Mouse (Mus musculus): Measurements from ENCODE around the gene Fkrp. TPM values are rescaled to one million over a fixed set of nuclear protein-coding genes. Genes with fewer than 3 reads are reported as not detected.

The Fkrp gene
- total and polyA plus RNA-seq, 3 experiments: 40.3 to 52.8 (median 49.5) TPM

DNA sequence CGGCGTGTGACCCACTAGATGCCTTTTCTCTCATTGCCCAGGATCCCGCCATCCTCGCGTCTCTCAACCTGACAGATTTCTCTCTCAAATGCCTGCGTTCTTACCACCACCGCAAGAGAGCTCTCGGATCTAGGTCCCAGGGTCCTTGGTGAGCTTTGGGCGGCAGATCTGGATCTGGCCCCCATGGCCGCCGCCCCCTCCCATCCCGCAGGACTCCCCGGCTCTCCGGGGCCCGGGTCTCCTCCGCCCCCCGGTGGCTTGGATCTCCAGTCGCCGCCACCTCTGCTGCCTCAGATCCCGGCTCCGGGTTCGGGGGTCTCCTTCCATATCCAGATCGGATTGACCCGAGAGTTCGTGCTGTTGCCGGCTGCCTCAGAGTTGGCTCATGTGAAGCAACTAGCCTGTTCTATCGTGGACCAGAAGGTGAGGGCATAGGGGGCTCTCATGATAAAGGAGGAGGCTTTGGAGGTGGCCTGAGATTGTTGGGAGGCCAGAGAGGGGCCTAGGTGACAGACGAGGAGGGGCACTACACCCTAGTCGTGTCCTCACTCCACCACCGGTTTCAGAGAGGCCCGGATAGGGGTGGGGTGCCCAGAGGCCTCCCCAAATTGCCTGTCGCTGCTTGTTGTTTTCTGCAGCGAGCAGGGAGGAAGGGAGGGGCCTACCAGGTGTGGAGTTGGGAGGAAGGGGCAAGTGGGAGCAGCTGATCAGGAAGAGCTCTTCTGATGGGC, 27.1 kb upstream of the Fkrp start:
- no peaks in the 10 kb centered on the region for H3K27me3 ChIP-seq (ENCODE audit: control insufficient read depth, insufficient read depth, low read length)
- WGBS: 5% methylated on average over 33 of the region's 33 CpGs
- peak overlapping the region; percentile 99 for H3K27ac ChIP-seq
- peaks cover 3% of the 10 kb centered on the region; the same call in 1 of the 2 replicates for H3K36me3 ChIP-seq (ENCODE audit: control insufficient read depth, insufficient read depth, low read length)
- peak overlapping the region; percentile 62 for H3K4me3 ChIP-seq
- H3K4me1 ChIP-seq (ENCODE audit: control insufficient read depth, insufficient read depth, low read length): peaks cover 9% of the 10 kb centered on the region
- peak overlapping the region; percentile 80 for H3K9ac ChIP-seq (ENCODE audit: low read depth, low read length)
- intact Hi-C loops (cut with DNase I): loop anchor here (2.0 kb wide), 2 partner anchors 17 to 215 kb away; no protein-coding TSS in a partner anchor
- TF ChIP-seq POLR2A (IDR thresholded peaks at IDR 0.05; ENCODE audit: insufficient read depth, low read depth, low read length) (peak; percentile 65; the same call in 1 of the 2 replicates), CTCF (IDR thresholded peaks at IDR 0.05) (no peak)
- DNase-seq: peak; percentile 76 to 78
- H3K79me2 ChIP-seq (replicated peaks; ENCODE audit: control insufficient read depth, insufficient read depth, low read length): no peaks in the 10 kb centered on the region

DNA sequence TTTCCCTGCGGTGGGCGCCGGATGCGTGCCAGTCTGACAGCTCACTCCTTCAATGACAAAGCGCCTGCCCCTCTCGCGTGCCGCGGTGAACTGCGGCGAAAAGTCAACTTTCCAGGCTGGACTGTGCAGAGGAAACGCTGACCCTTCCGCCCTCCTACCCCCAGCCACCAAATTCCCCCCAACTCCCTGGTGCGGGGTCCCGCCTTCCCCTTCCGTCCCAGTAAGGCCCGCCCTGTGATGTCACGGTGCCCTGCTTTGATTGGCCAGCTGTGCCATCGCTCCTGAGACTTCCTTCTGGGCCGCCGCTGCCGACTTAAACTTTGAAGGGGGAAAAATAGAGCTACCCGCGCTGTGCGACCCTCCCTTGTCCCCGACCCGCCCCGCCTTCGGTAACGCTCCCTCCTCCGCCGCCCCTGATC, 26.1 kb upstream of the Fkrp start, which contains the start of gene Prkd2:
TSS of gene Prkd2 (plus strand) at position 258 of the 419 bp plus-strand sequence.
- peak within 1 kb of the TSS; percentile 62 for H3K4me3 ChIP-seq

DNA sequence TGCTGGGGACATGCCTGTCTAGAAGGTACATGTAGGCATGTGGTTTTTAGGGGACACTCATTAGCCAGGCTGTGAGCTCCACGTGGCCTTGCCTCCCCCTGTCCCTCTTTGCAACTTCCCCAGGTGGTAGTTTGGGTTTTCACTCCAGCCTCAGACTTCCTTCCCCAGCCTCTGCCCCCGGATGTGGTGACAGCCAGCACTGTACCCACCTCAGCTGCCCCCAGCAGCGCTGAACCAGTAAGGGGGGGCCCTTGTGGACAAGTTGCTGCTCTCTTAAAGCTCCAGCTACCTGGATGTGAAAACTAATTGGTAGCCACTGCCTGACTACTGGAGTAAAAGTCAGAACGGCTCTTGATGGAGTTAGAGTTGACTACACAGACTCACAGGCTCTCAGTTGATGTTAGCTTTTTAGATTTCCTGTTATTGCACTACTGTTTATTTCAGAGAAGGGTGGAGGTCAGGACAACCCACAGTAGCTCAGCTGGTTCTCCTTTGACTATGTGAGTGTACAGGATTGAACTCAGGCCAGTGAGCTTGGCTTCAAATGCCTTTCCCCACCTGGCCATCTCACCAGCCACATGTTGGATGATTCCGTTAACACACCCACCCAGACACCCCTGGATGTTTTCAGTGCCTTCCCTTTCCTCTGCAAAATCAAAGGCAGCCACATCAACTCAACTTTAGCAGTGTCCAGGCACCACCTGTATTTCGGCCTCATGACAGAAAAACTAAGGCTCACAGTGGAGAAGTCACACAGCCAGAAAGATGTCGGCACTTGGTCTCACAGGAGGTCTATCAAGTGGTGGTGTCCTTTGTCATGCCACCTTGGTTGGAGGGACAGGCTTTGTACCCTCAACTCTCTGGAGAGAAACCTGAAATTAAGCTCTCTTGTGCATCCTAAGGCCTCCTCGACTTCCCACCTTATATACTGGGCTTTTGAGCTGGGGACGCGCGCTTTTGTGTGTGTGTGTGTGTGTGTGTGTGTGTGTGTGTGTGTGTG, 25.3 kb upstream of the Fkrp start:
- Histone ChIP-seq H3K9ac (ENCODE audit: low read depth, low read length) (peak overlapping the region; percentile 85), H3K79me2 (replicated peaks; ENCODE audit: control insufficient read depth, insufficient read depth, low read length) (no peaks in the 10 kb centered on the region), H3K27ac (peak overlapping the region; percentile 51), H3K27me3 (ENCODE audit: control insufficient read depth, insufficient read depth, low read length) (no peaks in the 10 kb centered on the region), H3K4me1 (ENCODE audit: control insufficient read depth, insufficient read depth, low read length) (peaks cover 8% of the 10 kb centered on the region), H3K4me3 (0 out of 2 replicates have a peak overlapping the region, but pooled peaks have one; percentile 16), H3K36me3 (ENCODE audit: control insufficient read depth, insufficient read depth, low read length) (no peaks in the 10 kb centered on the region)
- intact Hi-C loops (cut with DNase I): loop anchor here (2.0 kb wide), 1 partner anchor 15 kb away; no protein-coding TSS in a partner anchor
- 25% methylated on average over 11 of the region's 11 CpGs for WGBS
- DNase-seq: peak in 1 of 2 experiments; percentile 68
- no peak for TF ChIP-seq POLR2A (IDR thresholded peaks at IDR 0.05; ENCODE audit: insufficient read depth, low read depth, low read length)
- no peak for TF ChIP-seq EP300 (IDR thresholded peaks at IDR 0.05; ENCODE audit: insufficient read depth, low read depth, low read length)
- no peak for TF ChIP-seq CTCF (IDR thresholded peaks at IDR 0.05)

More for the DNA sequence above, 26.1 kb upstream of the Fkrp start, which contains the start of gene Prkd2:
- H3K27me3 ChIP-seq (ENCODE audit: control insufficient read depth, insufficient read depth, low read length): no peaks in the 10 kb centered on the region
- H3K36me3 ChIP-seq (ENCODE audit: control insufficient read depth, insufficient read depth, low read length): no peaks in the 10 kb centered on the region
- WGBS: 1% methylated on average over 32 of the region's 32 CpGs
- H3K4me1 ChIP-seq (ENCODE audit: control insufficient read depth, insufficient read depth, low read length): peaks cover 9% of the 10 kb centered on the region
- peak; percentile 95 to 98 for DNase-seq
- no peaks in the 10 kb centered on the region for H3K79me2 ChIP-seq (replicated peaks; ENCODE audit: control insufficient read depth, insufficient read depth, low read length)
- TF ChIP-seq EP300 (IDR thresholded peaks at IDR 0.05; ENCODE audit: insufficient read depth, low read depth, low read length) (no peak), POLR2A (IDR thresholded peaks at IDR 0.05; ENCODE audit: insufficient read depth, low read depth, low read length) (peak; percentile 80; the same call in 1 of the 2 replicates), CTCF (IDR thresholded peaks at IDR 0.05) (no peak)
- intact Hi-C loops (cut with DNase I): loop anchor here (2.0 kb wide), 1 partner anchor 16 kb away; no protein-coding TSS in a partner anchor
- H3K9ac ChIP-seq (ENCODE audit: low read depth, low read length): peak within 1 kb of the TSS; percentile 85
- H3K27ac ChIP-seq: peak within 1 kb of the TSS; percentile 99

DNA sequence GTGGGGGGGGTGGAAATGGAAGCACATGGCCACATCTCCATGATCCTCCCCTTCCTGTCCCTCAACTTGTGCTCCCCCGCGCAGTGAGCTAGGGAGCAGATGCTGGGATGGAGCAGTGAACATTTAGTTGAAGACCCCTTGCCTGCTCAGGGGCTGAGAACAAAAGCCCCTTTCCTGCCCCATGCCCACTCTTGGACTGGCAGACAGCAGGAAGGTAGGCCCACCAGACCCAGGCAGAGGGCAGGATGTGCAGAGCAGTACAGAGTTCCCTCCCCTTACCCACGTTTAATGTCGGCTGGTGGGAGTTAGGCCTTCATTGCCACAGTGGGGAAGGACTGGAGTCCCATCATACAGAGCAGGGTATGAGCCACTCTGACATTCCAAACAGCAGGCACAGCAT, 24.5 kb upstream of the Fkrp start:
- no peak for TF ChIP-seq CTCF (IDR thresholded peaks at IDR 0.05)
- TF ChIP-seq EP300 (IDR thresholded peaks at IDR 0.05; ENCODE audit: insufficient read depth, low read depth, low read length): no peak
- no peak for TF ChIP-seq POLR2A (IDR thresholded peaks at IDR 0.05; ENCODE audit: insufficient read depth, low read depth, low read length)
- Histone ChIP-seq H3K79me2 (replicated peaks; ENCODE audit: control insufficient read depth, insufficient read depth, low read length) (no peaks in the 10 kb centered on the region), H3K4me3 (no peak overlapping the region), H3K4me1 (ENCODE audit: control insufficient read depth, insufficient read depth, low read length) (peaks cover 8% of the 10 kb centered on the region), H3K36me3 (ENCODE audit: control insufficient read depth, insufficient read depth, low read length) (no peaks in the 10 kb centered on the region), H3K27me3 (ENCODE audit: control insufficient read depth, insufficient read depth, low read length) (no peaks in the 10 kb centered on the region), H3K27ac (peak overlapping the region; percentile 51; the same call in 1 of the 2 replicates), H3K9ac (ENCODE audit: low read depth, low read length) (no peak overlapping the region)
- 49% methylated on average over 4 of the region's 4 CpGs for whole genome bisulfite sequencing
- intact Hi-C loops (cut with DNase I): no loop called here
- DNase-seq: no peak

DNA sequence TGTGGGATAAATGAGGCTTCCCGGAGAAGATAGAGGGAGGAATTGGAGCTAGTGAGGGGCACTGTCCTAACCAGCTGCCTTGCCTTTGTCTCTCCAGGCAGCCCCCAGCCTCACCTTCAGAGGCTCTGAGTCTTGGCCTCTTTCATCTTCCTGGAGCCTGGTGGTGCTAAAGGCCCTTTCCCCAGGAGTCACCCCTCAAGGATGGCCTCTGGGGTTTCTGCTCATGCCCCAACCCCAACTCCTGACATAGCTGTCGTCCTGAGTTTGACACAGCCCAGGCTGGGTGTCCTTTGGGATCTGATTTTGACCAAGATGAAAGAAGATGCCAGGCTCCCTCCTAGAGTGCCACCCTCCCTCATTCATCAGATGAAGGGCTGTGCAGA, 23.6 kb upstream of the Fkrp start:
- Histone ChIP-seq H3K9ac (ENCODE audit: low read depth, low read length) (no peak overlapping the region), H3K4me3 (no peak overlapping the region), H3K4me1 (ENCODE audit: control insufficient read depth, insufficient read depth, low read length) (peaks cover 8% of the 10 kb centered on the region), H3K79me2 (replicated peaks; ENCODE audit: control insufficient read depth, insufficient read depth, low read length) (no peaks in the 10 kb centered on the region), H3K27ac (no peak overlapping the region), H3K36me3 (ENCODE audit: control insufficient read depth, insufficient read depth, low read length) (no peaks in the 10 kb centered on the region), H3K27me3 (ENCODE audit: control insufficient read depth, insufficient read depth, low read length) (no peaks in the 10 kb centered on the region)
- no peak for DNase-seq
- intact Hi-C loops (cut with DNase I): no loop called here
- WGBS: 88% methylated on average over 2 of the region's 2 CpGs
- no peak for TF ChIP-seq POLR2A (IDR thresholded peaks at IDR 0.05; ENCODE audit: insufficient read depth, low read depth, low read length)
- no peak for TF ChIP-seq EP300 (IDR thresholded peaks at IDR 0.05; ENCODE audit: insufficient read depth, low read depth, low read length)
- no peak for TF ChIP-seq CTCF (IDR thresholded peaks at IDR 0.05)

Data from heart, adult 2 months (tissue).